Mouse (Mus musculus): ENCODE measurements around the gene Cacybp. TPM values are rescaled to one million over a fixed set of nuclear protein-coding genes. Genes with fewer than 3 reads are reported as not detected.

Gene Cacybp
- polyA plus RNA-seq, 1 experiment from 2014 or later = 276 TPM

GRCm38 (mm10) chr1:160153480-160153879 lies 59.2 kb downstream of the Cacybp start, which contains the start of gene Tnn:
Gene Tnn (minus strand): TSS chr1:160153580.
- ATAC-seq = no peak
- Histone ChIP-seq H3K9ac (replicated peaks) (no peak within 1 kb of the TSS), H3K4me1 (replicated peaks) (peaks cover 7% of the 10 kb centered on the region; the same call in 1 of the 2 replicates), H3K27ac (no peak within 1 kb of the TSS), H3K4me3 (replicated peaks) (no peak within 1 kb of the TSS), H3K4me2 (replicated peaks) (no peak within 1 kb of the TSS), H3K9me3 (no peaks in the 10 kb centered on the region), H3K36me3 (no peaks in the 10 kb centered on the region), H3K27me3 (no peaks in the 10 kb centered on the region)
- 84% methylated on average over 8 of the region's 8 CpGs for WGBS

Other genes with a start within 250 kb of the Cacybp start
- 1.1 and 1.2 TPM in 2 replicates for gene 4930523C07Rik, start 168.5 kb downstream of the Cacybp start, polyA plus RNA-seq (2015; fragmentation: Nextera tagmentation; extraction: Ambion mirVana)
- gene Tnn, start 59.3 kb downstream of the Cacybp start, polyA plus RNA-seq (2015; fragmentation: Nextera tagmentation; extraction: Ambion mirVana) = 0.04 TPM in 1 of 2 replicates, not detected in the other
- gene Mrps14, start 17.7 kb downstream of the Cacybp start, polyA plus RNA-seq (2015; fragmentation: Nextera tagmentation; extraction: Ambion mirVana) = 181 and 191 TPM in 2 replicates

All from midbrain, embryonic 13.5 days (tissue).